Mouse (Mus musculus): ENCODE measurements around the gene Chka. TPM values are rescaled to one million over a fixed set of nuclear protein-coding genes. Genes with fewer than 3 reads are reported as not detected.
A peak's percentile ranks its signal among the peaks of the same experiment; 100 is the strongest.

The Chka gene
- polyA plus RNA-seq, 1 experiment from 2014 or later: 47.8 TPM

DNA sequence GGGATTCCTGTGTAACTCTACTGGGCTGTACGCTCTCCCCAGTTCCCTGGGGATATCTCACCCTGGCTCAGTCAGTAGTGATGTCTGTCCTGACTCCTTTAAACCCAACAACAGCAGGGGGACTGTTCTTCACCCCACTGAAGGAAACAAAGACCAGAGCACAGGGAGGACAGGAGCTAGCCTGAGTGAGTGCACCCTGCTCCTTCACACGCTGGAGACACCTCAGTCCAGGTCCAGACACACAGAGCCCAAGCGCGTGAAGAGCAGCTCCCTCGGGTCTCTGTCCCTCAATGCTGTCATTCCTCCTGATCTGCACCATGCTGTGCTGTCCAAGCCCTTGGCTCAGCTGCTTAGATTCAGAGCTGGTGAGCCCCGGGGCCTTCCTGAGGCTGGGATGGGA is 75.1 kb downstream of the Chka start:
- WGBS: 67% methylated on average over 6 of the region's 6 CpGs
- no peak for ATAC-seq (ENCODE audit: low FRiP score, low read depth)
- H3K4me3 ChIP-seq: no peak overlapping the region
- H3K4me1 ChIP-seq: peaks cover 34% of the 10 kb centered on the region
- H3K9ac ChIP-seq: no peak overlapping the region
- no peaks in the 10 kb centered on the region for H3K27me3 ChIP-seq
- no peak overlapping the region for H3K27ac ChIP-seq
- H3K36me3 ChIP-seq: no peaks in the 10 kb centered on the region
- H3K4me2 ChIP-seq (replicated peaks): no peak overlapping the region
- H3K9me3 ChIP-seq: no peaks in the 10 kb centered on the region

DNA sequence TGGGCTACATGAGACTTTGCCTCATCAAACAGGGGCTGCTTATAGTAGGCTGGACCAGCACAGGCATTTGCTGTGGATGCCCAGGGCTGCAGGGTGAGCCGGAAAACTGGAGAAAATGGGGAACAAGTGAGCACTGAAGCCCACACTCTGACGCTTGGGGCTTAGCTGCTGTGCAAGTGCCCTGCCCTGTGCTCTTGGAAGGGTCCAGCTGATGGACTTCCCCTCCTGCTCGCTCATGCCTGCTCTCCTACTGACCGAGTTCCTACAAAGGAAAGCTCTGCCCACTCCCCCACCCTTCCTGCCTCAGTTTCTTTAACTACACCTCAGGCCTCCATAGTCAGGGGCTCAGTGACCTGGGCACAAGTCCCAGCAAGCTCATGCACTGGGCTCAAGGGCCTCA is 76.4 kb downstream of the Chka start:
- Histone ChIP-seq H3K27me3 (no peaks in the 10 kb centered on the region), H3K4me1 (peaks cover 34% of the 10 kb centered on the region), H3K36me3 (no peaks in the 10 kb centered on the region), H3K9me3 (no peaks in the 10 kb centered on the region), H3K4me2 (replicated peaks) (no peak overlapping the region), H3K27ac (no peak overlapping the region), H3K9ac (no peak overlapping the region), H3K4me3 (no peak overlapping the region)
- ATAC-seq (ENCODE audit: low FRiP score, low read depth): no peak
- 83% methylated on average over 4 of the region's 4 CpGs for WGBS

GRCm38 (mm10) chr19:3928779-3929178 is 77.2 kb downstream of the Chka start:
- H3K27me3 ChIP-seq: no peaks in the 10 kb centered on the region
- no peak overlapping the region for H3K4me2 ChIP-seq (replicated peaks)
- no peak overlapping the region for H3K4me3 ChIP-seq
- no peak overlapping the region for H3K9ac ChIP-seq
- H3K4me1 ChIP-seq: peaks cover 30% of the 10 kb centered on the region
- H3K36me3 ChIP-seq: no peaks in the 10 kb centered on the region
- peak overlapping the region; percentile 63; the same call in 1 of the 2 replicates for H3K27ac ChIP-seq
- no peaks in the 10 kb centered on the region for H3K9me3 ChIP-seq
- ATAC-seq (ENCODE audit: low FRiP score, low read depth): no peak
- WGBS: 70% methylated on average over 4 of the region's 4 CpGs

- WGBS: 54% methylated on average over 12 of the region's 12 CpGs
- Histone ChIP-seq H3K36me3 (no peaks in the 10 kb centered on the region), H3K4me3 (no peak within 1 kb of the TSS), H3K9ac (no peak within 1 kb of the TSS), H3K4me1 (peaks cover 30% of the 10 kb centered on the region), H3K4me2 (replicated peaks) (peak within 1 kb of the TSS; percentile 5; the same call in 1 of the 2 replicates), H3K27ac (peak within 1 kb of the TSS; percentile 63), H3K9me3 (no peaks in the 10 kb centered on the region), H3K27me3 (no peaks in the 10 kb centered on the region)
- peak; percentile 44 for ATAC-seq (ENCODE audit: low FRiP score, low read depth)
These were observed 77.8 kb downstream of the Chka start, which contains the start of gene Aldh3b1 for GRCm38 (mm10) chr19:3929211-3929941. TSS of gene Aldh3b1 (minus strand) at chr19:3929808.

- H3K27ac ChIP-seq: peak overlapping the region; percentile 63
- H3K4me2 ChIP-seq (replicated peaks): no peak overlapping the region
- no peaks in the 10 kb centered on the region for H3K27me3 ChIP-seq
- H3K4me1 ChIP-seq: peaks cover 30% of the 10 kb centered on the region
- no peak overlapping the region for H3K9ac ChIP-seq
- H3K4me3 ChIP-seq: no peak overlapping the region
- no peaks in the 10 kb centered on the region for H3K9me3 ChIP-seq
- no peaks in the 10 kb centered on the region for H3K36me3 ChIP-seq
- 71% methylated on average over 21 of the region's 21 CpGs for WGBS
- ATAC-seq (ENCODE audit: low FRiP score, low read depth): no peak
These were observed 78.9 kb downstream of the Chka start for GRCm38 (mm10) chr19:3930262-3931057.

DNA sequence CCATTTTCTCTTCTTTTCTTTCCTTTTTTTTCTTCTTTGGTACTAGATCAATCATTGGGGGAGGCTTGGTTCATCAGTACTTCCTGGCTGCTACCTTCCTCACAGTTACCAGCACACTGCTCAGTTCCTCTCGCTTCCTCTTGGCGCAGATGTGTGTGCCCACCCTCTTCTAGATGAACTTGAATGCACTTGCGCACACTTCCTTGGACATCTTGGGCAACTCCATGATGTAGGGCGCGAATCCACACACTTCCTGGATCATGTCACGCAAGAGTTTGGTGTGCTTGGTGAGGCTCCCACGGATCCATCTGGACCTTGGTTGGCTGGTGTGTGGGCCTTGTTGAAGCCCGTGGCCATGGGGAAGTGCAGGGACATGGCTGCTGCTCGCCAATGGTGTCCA is 80.1 kb downstream of the Chka start:
- Histone ChIP-seq H3K4me3 (no peak overlapping the region), H3K27ac (no peak overlapping the region), H3K4me2 (replicated peaks) (no peak overlapping the region), H3K9me3 (no peaks in the 10 kb centered on the region), H3K9ac (no peak overlapping the region), H3K4me1 (peaks cover 30% of the 10 kb centered on the region), H3K27me3 (peaks cover 3% of the 10 kb centered on the region; the same call in 1 of the 2 replicates), H3K36me3 (no peaks in the 10 kb centered on the region)
- 90% methylated on average over 9 of the region's 9 CpGs for WGBS
- no peak for ATAC-seq (ENCODE audit: low FRiP score, low read depth)

DNA sequence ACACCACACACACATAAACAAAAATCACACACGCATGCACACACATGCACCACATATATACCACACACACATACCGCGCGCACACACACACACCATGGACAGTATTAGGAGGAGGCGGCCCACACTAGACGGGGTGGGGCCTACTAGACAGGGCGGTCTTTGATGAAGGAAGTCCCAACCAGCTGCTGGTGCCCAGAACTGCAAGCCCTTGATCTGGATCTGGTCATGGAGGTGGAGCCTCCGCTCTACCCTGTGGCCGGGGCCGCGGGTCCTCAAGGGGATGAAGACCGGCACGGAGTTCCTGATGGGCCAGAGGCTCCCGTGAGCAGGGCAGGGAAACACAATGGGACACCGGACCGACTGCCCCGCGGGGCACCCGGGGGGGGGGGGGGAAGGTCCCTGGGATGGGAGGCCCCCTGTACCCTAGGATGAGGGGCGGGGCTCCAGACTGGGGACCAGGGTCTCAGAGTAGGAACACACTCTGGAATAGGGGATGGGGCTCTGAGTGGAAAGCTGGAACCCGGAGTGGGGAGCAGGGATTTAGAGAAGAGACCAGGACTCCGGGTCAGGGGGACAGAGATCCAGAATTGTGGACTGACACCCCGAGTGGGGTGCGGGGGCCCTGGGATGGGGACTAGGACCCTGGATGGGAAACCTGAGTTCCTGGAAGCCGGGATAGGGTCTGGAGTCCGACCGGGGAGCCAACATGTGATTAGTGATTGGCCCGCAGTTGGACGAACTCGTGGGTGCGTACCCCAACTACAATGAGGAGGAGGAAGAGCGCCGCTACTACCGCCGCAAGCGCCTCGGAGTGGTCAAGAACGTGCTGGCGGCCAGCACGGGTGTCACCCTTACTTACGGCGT is 83.7 kb downstream of the Chka start, which contains the start of gene Unc93b1:
Gene Unc93b1 (plus strand): TSS at position 155 of the 864 bp plus-strand sequence.
- H3K9me3 ChIP-seq: no peaks in the 10 kb centered on the region

DNA sequence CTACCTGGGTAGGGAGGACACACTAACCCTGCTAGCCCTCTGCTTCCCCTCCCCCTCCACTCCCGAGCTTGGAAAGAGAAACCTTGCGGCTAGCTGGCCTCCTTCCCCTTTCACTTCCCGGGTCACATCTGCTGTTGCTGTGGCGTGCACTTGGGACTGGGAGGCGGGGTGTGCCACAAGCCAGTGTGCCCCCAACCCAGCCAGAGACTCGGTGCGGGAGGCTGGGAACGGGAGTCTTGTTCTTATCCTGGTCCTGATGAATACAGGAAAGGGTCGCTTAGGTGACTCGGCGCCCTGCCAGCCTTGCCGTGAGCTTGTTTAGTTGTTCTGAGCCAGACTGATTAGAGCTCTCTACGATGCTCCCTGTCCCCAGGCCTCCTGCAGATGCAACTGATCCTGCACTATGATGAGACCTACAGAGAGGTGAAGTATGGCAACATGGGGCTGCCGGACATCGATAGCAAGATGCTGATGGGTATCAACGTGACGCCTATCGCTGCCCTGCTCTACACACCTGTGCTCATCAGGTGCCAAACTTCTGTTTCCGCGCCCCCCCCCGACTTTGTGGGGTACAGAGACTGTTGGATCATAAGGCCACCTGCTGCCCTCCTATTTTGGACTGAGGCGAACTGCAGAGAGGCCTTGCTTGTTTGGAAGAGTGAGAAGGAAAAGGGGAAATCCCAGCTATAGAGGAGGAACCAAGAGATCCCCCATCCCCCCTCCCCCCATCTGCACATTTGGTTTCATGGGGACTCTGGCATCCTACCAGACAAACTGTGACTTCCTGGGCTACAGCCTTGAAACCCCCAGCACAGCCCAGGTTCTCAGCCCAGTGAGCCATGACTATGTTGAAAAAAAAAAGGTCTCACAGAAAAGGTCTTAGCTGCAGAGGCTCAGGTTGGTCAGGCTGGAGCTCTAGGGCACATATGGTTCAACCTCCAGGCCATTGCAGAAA is 84.6 kb downstream of the Chka start:
- peaks cover 8% of the 10 kb centered on the region for H3K4me1 ChIP-seq

More for the DNA sequence above, 83.7 kb downstream of the Chka start, which contains the start of gene Unc93b1:
- peaks cover 8% of the 10 kb centered on the region; the same call in 1 of the 2 replicates for H3K27me3 ChIP-seq
- peak within 1 kb of the TSS; percentile 53 for H3K4me3 ChIP-seq
- peak within 1 kb of the TSS; percentile 87 for H3K4me2 ChIP-seq (replicated peaks)
- ATAC-seq (ENCODE audit: low FRiP score, low read depth): peak; percentile 88
- H3K27ac ChIP-seq: no peak within 1 kb of the TSS
- H3K36me3 ChIP-seq: no peaks in the 10 kb centered on the region
- 6% methylated on average over 39 of the region's 42 CpGs for WGBS
- H3K4me1 ChIP-seq: peaks cover 14% of the 10 kb centered on the region
- peak within 1 kb of the TSS; percentile 67 for H3K9ac ChIP-seq

DNA sequence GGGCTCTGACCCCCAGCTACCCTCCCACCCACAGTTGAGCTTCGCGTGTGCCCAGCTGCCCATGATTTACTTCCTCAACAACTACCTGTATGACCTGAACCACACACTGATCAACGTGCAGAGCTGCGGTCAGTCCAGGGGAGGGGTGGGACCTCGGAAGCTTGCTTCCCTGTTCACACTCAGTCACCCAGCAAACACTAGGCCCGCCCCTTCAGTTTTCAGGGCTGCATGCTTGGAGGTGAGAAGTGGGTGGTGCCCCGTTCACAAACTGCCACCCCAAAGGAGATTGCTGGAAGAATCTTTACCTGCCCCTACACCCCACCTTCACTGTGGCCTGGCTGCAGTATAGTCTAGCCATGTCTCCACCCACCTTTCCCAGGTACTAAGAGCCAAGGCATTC is 90.7 kb downstream of the Chka start:
- no peak for ATAC-seq (ENCODE audit: low FRiP score, low read depth)
- Histone ChIP-seq H3K4me3 (no peak overlapping the region), H3K9ac (no peak overlapping the region), H3K4me2 (replicated peaks) (no peak overlapping the region), H3K9me3 (no peaks in the 10 kb centered on the region), H3K27me3 (peaks cover 15% of the 10 kb centered on the region; the same call in 1 of the 2 replicates), H3K4me1 (no peaks in the 10 kb centered on the region), H3K27ac (no peak overlapping the region), H3K36me3 (no peaks in the 10 kb centered on the region)
- WGBS: 83% methylated on average over 7 of the region's 7 CpGs

More for the DNA sequence above, 84.6 kb downstream of the Chka start:
- Histone ChIP-seq H3K27me3 (peaks cover 8% of the 10 kb centered on the region; the same call in 1 of the 2 replicates), H3K36me3 (no peaks in the 10 kb centered on the region), H3K9me3 (no peaks in the 10 kb centered on the region), H3K4me2 (replicated peaks) (peak overlapping the region; percentile 87), H3K9ac (peak overlapping the region; percentile 67), H3K4me3 (peak overlapping the region; percentile 53), H3K27ac (no peak overlapping the region)
- WGBS: 9% methylated on average over 22 of the region's 22 CpGs
- no peak for ATAC-seq (ENCODE audit: low FRiP score, low read depth)

DNA sequence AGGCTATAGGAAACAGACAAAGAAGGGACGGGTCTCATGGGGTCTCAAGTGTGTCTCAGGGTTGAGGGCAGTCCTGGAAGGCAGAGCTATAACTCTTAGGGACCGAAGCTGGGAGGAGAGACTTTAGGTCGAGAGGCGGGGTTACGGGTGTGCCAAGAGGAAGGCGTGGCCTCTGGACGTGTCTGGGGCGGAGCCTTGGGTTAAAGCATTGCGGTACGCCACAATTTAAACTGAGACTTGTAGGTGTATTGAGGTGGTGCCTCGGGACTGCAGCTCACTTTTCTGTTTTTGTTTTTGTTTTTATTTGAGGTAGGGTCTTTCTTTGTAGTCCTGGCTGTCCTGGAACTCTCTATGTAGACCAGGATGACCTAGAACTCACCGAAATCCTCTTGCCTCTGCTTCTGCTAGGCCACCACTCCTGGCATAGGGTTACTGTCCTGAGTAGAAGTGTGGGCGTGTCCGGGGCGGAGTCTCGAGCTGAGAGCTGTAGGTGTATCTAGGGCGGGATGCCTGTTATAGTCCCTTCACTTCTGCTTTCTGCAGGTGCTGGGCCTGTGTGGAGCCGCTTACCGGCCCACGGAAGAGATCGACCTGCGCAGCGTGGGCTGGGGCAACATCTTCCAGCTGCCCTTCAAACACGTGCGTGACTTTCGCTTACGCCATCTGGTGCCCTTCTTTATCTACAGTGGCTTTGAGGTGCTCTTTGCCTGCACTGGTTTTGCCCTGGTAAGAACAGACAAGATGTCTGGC is 91.6 kb downstream of the Chka start:
- Histone ChIP-seq H3K27me3 (peaks cover 15% of the 10 kb centered on the region; the same call in 1 of the 2 replicates), H3K36me3 (no peaks in the 10 kb centered on the region), H3K4me1 (no peaks in the 10 kb centered on the region), H3K4me2 (replicated peaks) (peak overlapping the region; percentile 36), H3K9ac (0 out of 2 replicates have a peak overlapping the region, but pooled peaks have one; percentile 25), H3K27ac (no peak overlapping the region), H3K9me3 (no peaks in the 10 kb centered on the region), H3K4me3 (no peak overlapping the region)
- WGBS: 28% methylated on average over 27 of the region's 27 CpGs
- ATAC-seq (ENCODE audit: low FRiP score, low read depth): no peak

All from limb, embryonic 13.5 days (tissue).